Mouse (Mus musculus) large intestine, adult 2 months (tissue): ENCODE results near the gene 4933400A11Rik. TPM values are rescaled to one million over a fixed set of nuclear protein-coding genes. Genes with fewer than 3 reads are reported as not detected.

Experiments
- polyA plus RNA-seq: library from polyadenylated mRNA; depleted of rRNA; stranded (reverse); fragments of >200 nt; gene quantifications from 2 replicates; pipeline ENCODE4 v1.2.3, GENCODE M21; 2012; rRNA removed

The 4933400A11Rik gene
- polyA plus RNA-seq, 1 experiment: not detected

Other genes with a start within 250 kb of the 4933400A11Rik start
- gene Mid1, start 94.4 kb downstream of the 4933400A11Rik start, polyA plus RNA-seq: 5.1 and 8.2 TPM in 2 replicates
- 244 and 325 TPM in 2 replicates for gene Gm21887, start 230.0 kb upstream of the 4933400A11Rik start, polyA plus RNA-seq